Mouse (Mus musculus) myocyte (in vitro differentiated cells): ENCODE measurements around the gene Gm11939. TPM values are rescaled to one million over a fixed set of nuclear protein-coding genes. Genes with fewer than 3 reads are reported as not detected.

ENCODE experiments used
- H3K27me3 ChIP-seq: one replicate; pipeline ENCODE4 v1.6.1; 2011; ENCODE audit not compliant: control insufficient read depth, insufficient read depth, insufficient read length
- H3K36me3 ChIP-seq: one replicate; pipeline ENCODE4 v1.6.1; 2011; ENCODE audit not compliant: control insufficient read depth, insufficient read depth
- H3K4me2 ChIP-seq: one replicate; pipeline ENCODE4 v1.6.1; 2011; ENCODE audit warnings: low read depth, control low read depth
- H3K4me3 ChIP-seq: one replicate; pipeline ENCODE4 v1.5.1; 2011; ENCODE audit warnings: mild to moderate bottlenecking, control low read depth, moderate library complexity
- H3K79me2 ChIP-seq: one replicate; pipeline ENCODE4 v1.6.1; 2011; ENCODE audit not compliant: control insufficient read depth, insufficient read depth
- H3ac ChIP-seq: one replicate; pipeline ENCODE4 v1.6.1; 2011; ENCODE audit not compliant: control insufficient read depth, insufficient read length
- CEBPB ChIP-seq: IDR thresholded peaks from 2 replicates; pipeline ENCODE4 v1.6.1; 2011; ENCODE audit warnings: mild to moderate bottlenecking, moderate library complexity; ENCODE audit not compliant: poor library complexity, insufficient read depth, severe bottlenecking
- E2F4 ChIP-seq: IDR thresholded peaks from one replicate; pipeline ENCODE4 v1.6.1; 2011; ENCODE audit warnings: mild to moderate bottlenecking, control low read depth, moderate library complexity; ENCODE audit not compliant: insufficient read depth
- MAX ChIP-seq: IDR thresholded peaks from one replicate; pipeline ENCODE4 v1.6.1; 2011; ENCODE audit warnings: low read depth, mild to moderate bottlenecking, control low read depth
- MYOD1 ChIP-seq, 3 experiments: IDR thresholded peaks; one replicate each; pipeline ENCODE4 v1.6.1; 2011; ENCODE audit warnings: control low read depth in 2 of 3, low read depth in 2 of 3, mild to moderate bottlenecking in 2 of 3, moderate library complexity in 1 of 3; ENCODE audit not compliant: insufficient read length in 2 of 3, control insufficient read depth in 1 of 3
- MYOG ChIP-seq, 3 experiments: IDR thresholded peaks; one replicate each; pipeline ENCODE4 v1.6.1; 2011; ENCODE audit warnings: control low read depth in 2 of 3, low read depth in 2 of 3, mild to moderate bottlenecking in 2 of 3; ENCODE audit not compliant: insufficient read length in 2 of 3, control insufficient read depth in 1 of 3, insufficient read depth in 1 of 3
- POLR2A ChIP-seq: IDR thresholded peaks from one replicate; pipeline ENCODE4 v1.6.1; 2011; ENCODE audit warnings: low read depth, mild to moderate bottlenecking, control low read depth, moderate library complexity; ENCODE audit not compliant: insufficient read length
- POLR2AphosphoS2 ChIP-seq: IDR thresholded peaks from one replicate; pipeline ENCODE4 v1.6.1; 2011; ENCODE audit warnings: low read depth, control low read depth; ENCODE audit not compliant: insufficient read length
- REST ChIP-seq: IDR thresholded peaks from one replicate; pipeline ENCODE4 v1.6.1; 2011; ENCODE audit warnings: mild to moderate bottlenecking, control low read depth, moderate library complexity; ENCODE audit not compliant: insufficient read depth, insufficient read length
- SRF ChIP-seq: IDR thresholded peaks from one replicate; pipeline ENCODE4 v1.6.1; 2011; ENCODE audit warnings: low read depth; ENCODE audit not compliant: control insufficient read depth, insufficient read length
- TCF12 ChIP-seq: IDR thresholded peaks from one replicate; pipeline ENCODE4 v1.6.1; 2011; ENCODE audit warnings: mild to moderate bottlenecking, control low read depth; ENCODE audit not compliant: poor library complexity, insufficient read depth, severe bottlenecking
- TCF3 ChIP-seq: IDR thresholded peaks from one replicate; pipeline ENCODE4 v1.6.1; 2011; ENCODE audit warnings: low read depth, control low read depth; ENCODE audit not compliant: insufficient read length
- USF1 ChIP-seq: IDR thresholded peaks from one replicate; pipeline ENCODE4 v1.6.1; 2011; ENCODE audit warnings: low read depth, mild to moderate bottlenecking, control low read depth, moderate library complexity
- polyA plus RNA-seq: library from polyadenylated mRNA; unstranded; fragments of >200 nt; fragmentation: generic; extraction: Trizol; gene quantifications from one replicate; pipeline ENCODE4 v1.2.1, GENCODE M21; 2012; ENCODE audit warnings: missing spikeins

Gene Gm11939
- polyA plus RNA-seq, 1 experiment = not detected

DNA sequence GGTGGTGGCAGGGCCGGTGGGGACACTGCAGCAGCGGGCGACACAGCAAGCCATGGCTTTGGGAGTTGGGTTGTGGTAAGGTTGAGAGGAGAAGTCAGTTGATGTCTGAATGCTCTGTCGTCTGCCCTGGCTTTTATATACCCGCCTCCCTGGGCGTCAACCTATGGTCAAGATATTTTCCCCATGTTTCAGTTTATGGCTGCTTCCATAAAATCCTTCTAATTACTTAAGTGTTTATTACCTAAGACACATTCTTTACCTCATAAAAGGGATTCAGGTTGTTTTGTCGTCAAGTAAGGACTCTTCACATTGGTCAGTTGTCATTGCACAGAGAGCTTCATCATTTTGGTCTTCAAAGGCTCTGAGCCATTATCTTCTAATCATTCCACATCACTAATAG is 7.3 kb upstream of the Gm11939 start, which contains the start of gene Krtap3-1:
Gene Krtap3-1, minus strand, starts transcription at position 101 of the 400 bp plus-strand sequence.
- no peak within 1 kb of the TSS for H3K4me3 ChIP-seq
- TF ChIP-seq MYOD1 (IDR thresholded peaks at IDR 0.05; ENCODE audit: control insufficient read depth in 1 of 3, insufficient read length in 2 of 3, low read depth in 2 of 3) (no peak), MAX (no peak), TCF12 (no peak), E2F4 (no peak), REST (no peak), TCF3 (no peak), SRF (no peak), POLR2A (no peak), CEBPB (no peak), MYOG (IDR thresholded peaks at IDR 0.05; ENCODE audit: control insufficient read depth in 1 of 3, insufficient read depth in 1 of 3, insufficient read length in 2 of 3, low read depth in 2 of 3) (no peak)
- H3K27me3 ChIP-seq = no peaks in the 10 kb centered on the region
- H3K79me2 ChIP-seq = no peaks in the 10 kb centered on the region
- no peaks in the 10 kb centered on the region for H3K36me3 ChIP-seq
- H3K4me2 ChIP-seq = no peak within 1 kb of the TSS
- no peak within 1 kb of the TSS for H3ac ChIP-seq

DNA sequence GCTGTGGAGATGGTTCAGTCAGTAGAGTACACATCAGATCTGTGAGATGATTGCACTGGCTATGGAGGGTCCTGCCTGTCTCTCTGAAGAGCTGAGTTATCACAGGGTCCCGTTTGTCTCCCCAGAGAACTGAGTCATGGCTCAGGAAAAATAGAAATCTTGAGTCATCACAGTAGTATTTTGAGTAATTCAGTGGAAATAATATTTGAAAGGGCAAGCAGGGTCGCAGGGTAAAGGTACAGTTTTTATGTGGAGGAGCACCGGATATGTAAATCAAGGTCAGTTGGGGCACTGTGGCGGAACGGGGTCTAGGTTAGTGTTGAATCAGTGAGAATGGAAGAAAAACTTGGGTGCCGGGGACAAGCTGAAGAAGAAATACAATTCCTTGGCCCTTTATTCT is 3.3 kb upstream of the Gm11939 start:
- Histone ChIP-seq H3K36me3 (no peaks in the 10 kb centered on the region), H3ac (no peak overlapping the region), H3K27me3 (no peaks in the 10 kb centered on the region), H3K4me3 (no peak overlapping the region), H3K79me2 (no peaks in the 10 kb centered on the region), H3K4me2 (no peak overlapping the region)
- TF ChIP-seq SRF (no peak), MYOD1 (IDR thresholded peaks at IDR 0.05; ENCODE audit: control insufficient read depth in 1 of 3, insufficient read length in 2 of 3, low read depth in 2 of 3) (no peak)

DNA sequence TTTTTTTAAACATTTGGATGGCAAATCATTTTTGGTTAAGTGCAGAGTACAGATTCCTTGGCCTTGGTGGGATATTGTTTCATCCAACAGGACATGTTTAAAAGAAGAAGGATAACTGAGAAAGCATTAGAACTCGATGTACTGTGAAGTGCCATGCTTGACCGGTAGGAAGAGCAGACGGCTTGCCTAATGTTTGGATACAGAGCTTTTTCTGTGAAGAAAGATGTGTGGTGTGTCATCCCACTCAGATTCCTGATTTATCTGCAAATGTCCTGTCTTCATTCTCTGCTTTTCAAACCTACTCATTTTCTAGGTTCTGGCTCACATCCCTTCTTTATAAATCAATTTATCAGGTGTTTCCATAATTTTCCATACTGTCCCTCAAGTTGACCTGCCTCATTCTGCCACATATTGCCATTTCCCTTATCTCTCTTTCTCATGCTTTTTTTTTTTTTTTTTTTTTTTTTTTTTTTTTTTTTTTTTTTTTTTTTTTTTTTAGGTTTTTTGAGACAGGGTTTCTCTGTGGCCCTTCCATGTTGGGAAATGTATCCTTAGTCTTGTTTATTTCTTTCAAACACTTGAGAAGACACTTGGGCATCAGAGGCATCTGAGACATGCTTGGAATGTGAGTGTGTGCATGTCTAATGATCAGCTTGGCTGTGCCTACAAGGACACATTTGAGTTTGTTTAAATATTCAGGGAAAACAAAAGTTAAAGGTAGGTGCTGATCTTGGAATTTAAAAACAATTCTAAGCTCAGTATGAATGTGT is 1.1 kb downstream of the Gm11939 start:
- Histone ChIP-seq H3K27me3 (no peaks in the 10 kb centered on the region), H3K4me2 (no peak overlapping the region), H3ac (no peak overlapping the region), H3K36me3 (no peaks in the 10 kb centered on the region), H3K79me2 (no peaks in the 10 kb centered on the region), H3K4me3 (no peak overlapping the region)
- TF ChIP-seq REST (no peak), MYOD1 (IDR thresholded peaks at IDR 0.05; ENCODE audit: control insufficient read depth in 1 of 3, insufficient read length in 2 of 3, low read depth in 2 of 3) (no peak), TCF12 (no peak), TCF3 (no peak), SRF (no peak), MAX (no peak), USF1 (no peak), POLR2AphosphoS2 (no peak), POLR2A (no peak), E2F4 (no peak), CEBPB (no peak), MYOG (IDR thresholded peaks at IDR 0.05; ENCODE audit: control insufficient read depth in 1 of 3, insufficient read depth in 1 of 3, insufficient read length in 2 of 3, low read depth in 2 of 3) (no peak)

DNA sequence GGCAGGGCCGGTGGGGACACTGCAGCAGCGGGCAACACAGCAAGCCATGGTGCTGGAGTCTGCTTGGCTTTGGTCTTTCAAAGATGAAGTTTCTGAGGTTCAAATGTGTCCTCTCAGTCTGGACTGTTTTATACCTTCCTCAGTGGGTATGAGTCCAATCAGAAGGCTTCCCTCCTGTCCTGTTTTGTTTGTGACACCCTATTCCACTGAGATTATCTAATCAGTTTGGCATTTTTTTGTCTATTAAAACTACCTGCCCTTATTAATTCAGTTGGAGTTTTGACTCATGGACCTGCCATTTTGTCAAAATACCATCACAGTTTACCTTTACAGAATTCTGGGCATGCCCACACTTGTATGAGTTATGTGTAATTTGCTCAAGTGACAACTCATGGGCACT is 2.5 kb downstream of the Gm11939 start, which contains the start of gene Krtap3-2:
Gene Krtap3-2, minus strand, starts transcription at position 101 of the 400 bp plus-strand sequence.
- no peak within 1 kb of the TSS for H3ac ChIP-seq
- no peak for TF ChIP-seq USF1
- TF ChIP-seq TCF3 = no peak
- no peak for TF ChIP-seq MAX
- no peak for TF ChIP-seq CEBPB
- no peak for TF ChIP-seq SRF
- no peak for TF ChIP-seq POLR2A
- TF ChIP-seq E2F4 = no peak
- no peaks in the 10 kb centered on the region for H3K27me3 ChIP-seq
- H3K4me3 ChIP-seq = no peak within 1 kb of the TSS
- H3K79me2 ChIP-seq = no peaks in the 10 kb centered on the region
- no peak within 1 kb of the TSS for H3K4me2 ChIP-seq
- no peaks in the 10 kb centered on the region for H3K36me3 ChIP-seq

DNA sequence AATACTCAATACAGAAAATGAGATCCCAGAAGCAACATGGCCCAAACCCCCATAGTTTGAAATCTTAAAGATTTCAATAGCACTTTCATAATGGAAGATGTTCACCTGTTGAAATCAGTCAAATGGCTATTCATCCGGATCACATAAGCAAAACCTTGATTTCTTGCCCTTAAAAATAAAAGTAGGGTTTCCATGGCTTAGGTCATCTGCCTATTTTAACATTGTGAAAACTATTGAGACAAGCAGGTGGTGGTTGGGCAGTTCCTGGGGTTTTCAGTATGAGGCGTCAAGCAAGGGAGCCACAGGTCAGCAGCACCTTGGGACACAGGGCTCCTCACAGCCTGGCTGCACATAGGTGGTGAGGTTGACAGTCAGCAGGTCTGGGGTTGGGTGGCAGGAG is 3.1 kb downstream of the Gm11939 start:
- Histone ChIP-seq H3K27me3 (no peaks in the 10 kb centered on the region), H3K36me3 (no peaks in the 10 kb centered on the region), H3ac (no peak overlapping the region), H3K4me3 (no peak overlapping the region), H3K4me2 (no peak overlapping the region), H3K79me2 (no peaks in the 10 kb centered on the region)
- TF ChIP-seq TCF12 = no peak
- TF ChIP-seq CEBPB = no peak
- TF ChIP-seq E2F4 = no peak
- no peak for TF ChIP-seq POLR2A
- no peak for TF ChIP-seq USF1
- TF ChIP-seq MAX = no peak
- no peak for TF ChIP-seq REST
- TF ChIP-seq POLR2AphosphoS2 = no peak
- no peak for TF ChIP-seq MYOD1 (IDR thresholded peaks at IDR 0.05; ENCODE audit: control insufficient read depth in 1 of 3, insufficient read length in 2 of 3, low read depth in 2 of 3)
- no peak for TF ChIP-seq TCF3
- TF ChIP-seq MYOG (IDR thresholded peaks at IDR 0.05; ENCODE audit: control insufficient read depth in 1 of 3, insufficient read depth in 1 of 3, insufficient read length in 2 of 3, low read depth in 2 of 3) = no peak
- TF ChIP-seq SRF = no peak
